Mouse (Mus musculus): ENCODE results near the gene Adamts14.

Adamts14 gene

DNA sequence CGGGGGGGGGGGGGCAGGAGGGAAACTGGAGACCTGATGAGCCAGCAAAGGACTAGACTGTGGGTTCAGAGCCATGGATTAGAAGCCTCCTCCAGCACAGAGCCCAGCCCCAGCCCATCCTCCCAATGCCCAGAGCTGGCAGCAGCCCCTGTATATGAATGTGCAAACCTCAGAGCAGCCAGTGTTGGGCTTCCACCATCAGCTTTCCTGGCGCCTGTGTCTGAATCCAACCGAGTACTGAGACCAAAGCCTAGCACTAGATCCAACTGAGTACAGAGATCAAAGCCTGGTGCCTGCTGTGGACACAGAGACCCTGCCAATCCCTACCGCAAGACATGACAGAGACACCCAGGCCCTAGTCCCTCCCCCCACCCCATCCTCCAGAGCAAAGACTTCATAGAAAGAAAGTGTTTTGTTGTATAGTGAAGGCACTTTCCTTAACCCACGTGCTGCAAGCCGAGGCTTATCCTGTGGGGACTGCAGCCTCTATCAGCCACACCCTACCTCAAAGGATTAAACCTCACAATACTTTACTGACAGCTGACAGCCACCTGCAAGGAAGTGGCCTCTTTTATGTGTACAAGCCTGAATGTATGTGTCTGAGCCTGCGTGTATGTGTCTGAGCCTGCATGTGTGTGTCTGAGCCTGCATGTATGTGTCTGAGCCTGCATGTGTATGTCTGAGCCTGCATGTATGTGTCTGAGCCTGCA, 40.2 kb downstream of the Adamts14 start:
- DNase-seq (ENCODE audit: low spot score in 2 of 2): no peak

DNA sequence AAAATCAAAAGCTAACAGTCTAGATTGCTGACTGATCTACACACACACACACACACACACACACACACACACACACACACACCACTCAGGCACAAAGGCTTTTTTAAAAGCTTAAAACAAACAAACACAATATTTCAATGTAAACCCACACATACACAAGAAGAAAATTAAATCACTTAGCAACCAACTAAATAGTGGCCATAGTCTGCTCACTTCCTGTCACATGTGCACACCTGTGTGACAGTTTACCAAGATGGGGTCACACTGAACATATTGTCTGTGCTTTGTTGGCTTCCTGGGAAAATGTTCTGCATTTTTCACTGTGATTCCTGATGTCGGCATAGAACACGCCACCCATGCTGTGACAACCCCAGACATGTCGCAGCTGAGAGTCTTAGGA, 41.5 kb downstream of the Adamts14 start:
- DNase-seq (ENCODE audit: low spot score in 2 of 2): no peak

DNA sequence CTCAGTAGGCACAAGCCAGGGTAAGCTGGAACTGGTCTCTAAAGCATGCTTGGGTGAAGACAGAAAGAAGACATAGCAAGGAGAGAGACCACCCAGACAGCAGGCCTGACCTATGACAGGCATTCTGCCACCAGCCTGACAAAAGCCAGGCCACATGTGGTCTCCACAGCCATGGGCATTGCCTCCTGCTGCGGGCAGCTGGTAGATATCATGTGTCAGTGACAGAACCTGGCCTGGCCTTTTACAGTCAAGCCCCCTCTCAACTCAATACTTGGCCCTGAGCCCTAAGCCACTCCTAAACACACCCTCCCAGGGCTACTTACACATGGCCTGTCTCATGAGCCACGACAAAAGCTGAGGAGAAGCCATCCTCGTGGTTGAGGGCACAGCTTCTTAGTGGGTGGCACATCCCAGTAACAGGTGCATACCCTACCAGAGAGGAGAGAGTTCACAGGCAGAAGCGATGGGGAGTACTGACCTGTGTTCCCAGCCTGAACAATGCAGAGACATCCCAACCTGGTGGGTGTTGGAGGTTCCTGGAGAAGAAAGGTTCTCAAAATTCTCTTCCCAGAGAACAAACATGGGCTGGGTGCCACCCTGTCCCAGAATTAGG, 46.3 kb downstream of the Adamts14 start:
- DNase-seq (ENCODE audit: low spot score in 2 of 2): no peak

DNA sequence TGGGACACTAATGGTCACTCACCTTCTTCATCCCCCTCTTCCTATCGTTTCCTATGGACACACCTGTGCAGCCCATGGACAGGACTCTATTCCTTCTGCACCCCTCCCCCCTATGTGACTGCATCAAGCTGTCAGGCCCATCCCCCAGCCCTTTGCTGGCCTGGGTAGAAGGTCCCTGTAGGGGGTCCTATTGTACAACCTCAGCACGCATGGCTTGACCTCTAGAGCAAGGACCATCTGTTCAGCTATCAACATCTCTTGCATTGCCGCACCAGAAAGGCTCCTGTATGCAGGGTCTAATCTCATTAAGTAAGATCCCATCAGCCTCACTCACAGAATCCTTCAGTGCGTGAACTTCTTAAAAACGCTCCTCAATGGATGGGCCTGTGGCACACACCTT, 47.5 kb downstream of the Adamts14 start:
- no peak for DNase-seq (ENCODE audit: low spot score in 2 of 2)

DNA sequence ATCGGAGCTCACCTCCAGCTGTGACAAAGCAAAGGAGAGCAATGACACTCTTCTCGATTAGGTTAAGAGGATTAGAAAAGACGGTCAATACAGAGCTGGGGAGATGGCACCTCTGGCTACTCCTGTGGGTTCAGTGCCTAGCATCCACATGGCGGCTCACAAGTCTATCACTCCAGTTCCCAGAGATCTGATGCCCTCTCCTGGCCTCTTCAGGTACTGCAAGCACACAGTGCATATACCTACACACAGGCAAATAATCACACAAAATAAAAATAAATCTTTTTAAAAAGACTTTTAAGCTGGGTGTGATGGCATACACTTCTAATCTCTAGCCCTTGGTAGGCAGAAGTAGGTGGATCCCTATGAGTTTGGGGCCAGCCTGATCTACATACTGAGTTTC, 53.9 kb downstream of the Adamts14 start:
- no peak for DNase-seq (ENCODE audit: low spot score in 2 of 2)

DNA sequence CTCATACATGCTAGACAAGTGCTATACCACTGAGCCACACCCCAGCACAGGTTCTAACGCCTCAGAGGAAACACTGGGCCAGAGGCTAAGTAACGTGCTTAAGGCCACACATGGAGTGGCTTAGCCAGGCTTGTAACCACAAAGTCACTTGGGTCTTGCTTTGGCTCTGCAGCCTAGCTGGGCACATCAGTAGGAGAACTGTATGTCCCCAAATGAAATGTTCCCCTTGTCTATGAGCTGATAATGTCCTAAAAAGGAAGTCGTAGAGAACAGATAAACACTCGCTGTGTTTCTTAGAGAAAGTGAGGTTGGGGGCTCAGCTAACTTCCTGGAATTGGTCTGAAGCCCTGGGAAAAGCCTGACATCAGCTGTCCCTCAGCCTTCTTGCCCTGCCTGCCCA, 57.1 kb downstream of the Adamts14 start:
- DNase-seq (ENCODE audit: low spot score in 2 of 2): no peak

DNA sequence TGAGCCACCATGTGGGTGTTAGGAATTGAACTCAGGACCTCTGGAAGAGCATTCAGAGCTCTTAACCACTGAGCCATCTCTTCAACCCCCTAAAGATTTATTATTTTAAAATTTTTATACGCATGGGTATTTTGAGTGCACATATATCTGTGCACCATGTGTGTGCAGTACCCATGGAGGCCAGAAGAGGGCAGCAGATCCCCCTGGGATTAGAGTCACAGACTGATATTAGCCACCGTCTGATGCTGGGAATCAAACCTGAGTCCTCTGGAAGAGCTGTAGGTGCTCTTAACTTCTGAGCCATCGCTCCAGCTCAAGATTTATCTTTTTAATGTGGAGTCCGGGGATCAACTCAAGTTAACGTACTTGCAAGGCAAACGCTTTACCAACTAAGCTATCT, 57.6 kb downstream of the Adamts14 start:
- DNase-seq (ENCODE audit: low spot score in 2 of 2): no peak

DNA sequence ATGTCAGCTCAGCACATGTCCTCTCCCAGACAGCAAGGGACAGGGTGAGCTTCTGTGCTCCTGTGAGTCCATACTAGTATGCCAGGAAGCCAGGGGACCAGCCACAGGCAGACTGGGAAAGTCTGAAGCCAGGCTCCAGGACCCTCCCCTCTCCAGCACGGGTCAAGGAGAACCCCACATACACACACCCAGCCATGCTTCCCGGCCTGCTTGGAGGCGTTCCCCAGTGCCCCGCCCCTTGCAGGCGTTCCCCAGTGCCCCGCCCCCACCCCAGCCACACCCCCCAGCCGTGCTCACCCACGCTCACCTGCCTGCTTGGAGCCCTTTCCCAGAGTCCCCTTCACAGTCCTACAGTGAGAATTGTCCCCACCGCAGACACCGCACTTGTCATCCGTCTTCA, 60.4 kb downstream of the Adamts14 start:
- no peak for DNase-seq (ENCODE audit: low spot score in 2 of 2)

DNA sequence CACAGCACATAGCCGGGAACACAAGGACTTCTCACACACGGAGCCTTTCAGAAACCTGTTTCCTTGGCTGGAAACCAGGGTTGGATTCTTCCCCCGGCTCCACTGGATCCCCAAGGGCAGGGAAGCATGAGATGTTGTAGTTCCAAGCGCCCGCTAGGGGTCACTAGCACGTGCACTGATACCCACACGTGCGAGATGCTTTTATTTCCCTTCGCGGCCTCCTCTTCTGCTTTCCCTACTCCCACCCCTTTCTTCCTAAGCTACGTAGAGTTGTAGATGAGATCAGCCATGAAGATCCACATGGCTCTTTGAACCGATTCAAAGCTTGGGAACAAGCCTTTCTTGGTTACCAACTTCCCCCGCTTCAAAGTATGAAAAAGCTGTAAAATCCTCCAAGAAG, 61.5 kb downstream of the Adamts14 start:
- DNase-seq (ENCODE audit: low spot score in 2 of 2): peak; percentile 41

DNA sequence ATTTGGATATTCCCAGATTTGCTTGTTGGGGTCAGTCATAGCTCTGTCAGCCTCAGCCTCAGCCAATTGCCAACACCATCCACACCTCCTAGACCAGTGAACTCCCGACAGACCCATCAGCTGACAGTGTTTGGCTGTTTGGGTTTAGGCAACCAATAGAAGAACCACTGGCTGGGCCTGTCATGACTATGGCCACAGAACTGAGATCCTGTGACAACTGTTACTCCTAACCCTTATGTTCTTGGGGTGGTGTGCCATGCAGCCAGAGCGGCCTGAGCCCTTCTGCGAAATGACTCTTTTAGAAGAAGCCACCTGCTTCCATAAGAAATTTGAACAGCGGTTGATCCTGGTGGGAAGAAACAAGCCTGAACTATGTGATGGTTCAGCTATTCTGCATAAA, 62.1 kb downstream of the Adamts14 start:
- no peak for DNase-seq (ENCODE audit: low spot score in 2 of 2)

DNA sequence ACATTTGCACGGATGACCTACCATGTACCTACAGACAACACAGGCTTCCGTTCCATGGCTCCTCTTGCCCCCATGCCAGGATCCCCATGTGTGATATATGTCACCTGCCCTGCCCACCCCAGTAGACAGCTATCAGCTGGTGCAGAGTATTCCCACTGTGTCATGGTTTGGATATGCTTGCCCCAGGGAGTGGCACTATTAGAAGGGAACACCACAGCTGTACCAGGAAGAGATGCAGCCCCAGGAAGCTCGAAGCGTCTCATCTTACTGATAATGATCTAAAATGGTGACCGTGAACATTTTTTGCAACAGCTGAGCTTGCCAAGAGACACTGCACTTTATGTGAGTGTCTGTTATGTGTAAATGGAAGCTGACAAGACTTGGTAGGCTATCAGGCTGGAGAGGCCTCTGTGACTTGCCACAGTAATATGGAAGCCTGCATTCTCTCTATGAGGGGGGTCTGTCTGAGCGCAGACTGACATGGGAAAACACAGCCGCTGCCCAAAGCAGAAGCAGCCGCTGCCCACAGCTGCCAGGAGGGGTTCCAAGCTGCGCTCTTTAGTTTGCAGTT, 65.0 kb downstream of the Adamts14 start:
- DNase-seq (ENCODE audit: low spot score in 2 of 2): no peak

DNA sequence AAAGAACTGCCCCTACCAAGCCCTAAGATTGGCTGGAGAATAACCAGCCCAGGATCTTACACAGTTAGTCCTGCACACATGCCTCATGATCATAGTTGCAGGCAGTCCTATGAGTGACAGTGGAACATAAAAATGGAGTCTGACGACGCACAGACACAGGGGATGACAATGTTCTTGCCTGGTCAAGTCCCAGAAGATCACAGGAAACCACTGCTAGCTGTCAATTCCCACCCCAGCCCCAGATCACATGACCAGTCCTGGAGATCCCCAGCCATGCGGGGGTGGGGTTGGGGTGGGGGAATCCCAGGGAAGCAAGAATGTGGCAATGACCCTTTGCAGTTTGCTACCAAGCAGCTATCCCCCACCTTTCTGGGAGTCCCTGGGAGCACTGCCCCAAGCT, 69.3 kb downstream of the Adamts14 start:
- no peak for DNase-seq (ENCODE audit: low spot score in 2 of 2)

DNA sequence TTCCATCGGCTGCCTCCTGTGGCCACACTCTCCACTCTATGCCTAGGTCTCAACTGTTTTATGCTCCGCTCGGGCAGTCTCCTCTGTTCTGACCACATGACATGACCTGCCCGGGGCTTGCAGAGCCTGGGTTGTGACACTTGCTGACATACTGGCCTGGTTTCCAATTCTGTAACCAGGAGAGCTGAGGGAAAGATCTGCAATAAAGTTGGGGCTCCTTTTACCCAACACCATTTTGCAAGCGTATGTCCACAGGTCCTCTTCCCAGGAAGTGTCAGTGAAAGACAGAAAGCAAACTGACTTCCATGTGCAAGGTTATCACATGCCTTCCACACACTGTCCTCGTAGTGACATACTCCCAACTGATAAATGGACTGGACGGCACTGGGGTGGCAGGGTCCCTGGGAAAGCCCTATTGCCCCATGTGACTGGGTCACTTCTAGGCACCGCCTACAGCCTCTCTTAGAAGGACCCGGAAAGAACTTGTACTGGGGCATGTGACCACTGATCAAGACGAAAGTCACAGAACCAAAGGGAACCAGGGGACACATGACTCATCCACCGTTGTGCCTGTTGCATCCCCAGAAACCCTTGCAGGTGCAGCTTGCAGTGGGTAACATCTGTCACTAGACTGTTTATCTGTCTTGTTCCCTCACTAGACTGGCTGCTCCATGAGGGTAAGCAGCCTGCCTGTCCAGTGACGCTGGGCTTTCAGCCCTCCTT, 71.5 kb downstream of the Adamts14 start:
- no peak for DNase-seq (ENCODE audit: low spot score in 2 of 2)

DNA sequence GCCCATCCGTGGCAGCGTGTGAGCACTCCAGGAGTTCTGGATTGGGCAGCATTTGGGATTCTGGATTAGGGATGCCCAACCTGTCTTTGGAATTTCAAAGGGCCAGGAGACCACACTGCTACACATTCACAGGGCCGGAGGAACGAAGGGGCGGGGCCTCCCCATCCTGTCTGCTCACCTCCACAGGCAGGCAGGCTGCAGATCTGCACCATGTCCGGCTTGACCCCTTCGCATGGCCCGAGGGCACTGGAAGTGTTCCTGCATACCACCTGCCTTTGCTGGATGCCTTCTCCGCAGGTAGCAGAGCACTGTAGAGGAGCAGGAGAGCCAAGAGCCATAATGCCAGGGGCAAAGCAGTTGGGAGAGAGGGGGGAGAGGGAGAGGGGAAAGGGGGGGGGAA, 72.2 kb downstream of the Adamts14 start:
- DNase-seq (ENCODE audit: low spot score in 2 of 2): no peak

DNA sequence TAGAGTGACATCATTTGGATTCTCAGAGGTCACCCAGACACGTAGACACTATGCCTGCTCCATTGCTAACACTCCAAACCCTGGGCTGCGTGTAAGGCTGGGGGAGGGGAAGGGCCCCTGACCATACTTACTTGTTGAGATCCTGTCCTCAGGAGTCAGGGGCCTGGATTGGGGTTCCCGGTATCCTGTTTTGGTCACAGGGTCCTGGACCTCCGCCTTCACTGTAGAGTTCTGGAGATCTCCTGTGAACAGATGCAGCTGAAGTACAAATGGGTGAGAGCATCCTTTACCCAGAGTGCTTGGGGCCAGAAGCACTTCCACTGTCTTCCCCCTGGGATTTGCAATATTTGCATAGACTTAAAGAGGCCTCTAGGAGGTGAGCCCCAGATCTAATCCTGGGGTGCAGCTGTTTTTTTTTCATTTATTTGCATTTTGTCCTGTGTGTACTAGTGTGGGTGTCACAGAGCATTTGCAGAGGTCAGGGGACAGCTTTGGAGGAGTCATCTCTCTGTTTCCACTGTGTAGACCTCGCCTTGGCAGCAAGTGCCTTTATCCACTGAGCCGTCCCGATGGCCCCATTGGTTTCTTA, 72.9 kb downstream of the Adamts14 start:
- no peak for DNase-seq (ENCODE audit: low spot score in 2 of 2)

DNA sequence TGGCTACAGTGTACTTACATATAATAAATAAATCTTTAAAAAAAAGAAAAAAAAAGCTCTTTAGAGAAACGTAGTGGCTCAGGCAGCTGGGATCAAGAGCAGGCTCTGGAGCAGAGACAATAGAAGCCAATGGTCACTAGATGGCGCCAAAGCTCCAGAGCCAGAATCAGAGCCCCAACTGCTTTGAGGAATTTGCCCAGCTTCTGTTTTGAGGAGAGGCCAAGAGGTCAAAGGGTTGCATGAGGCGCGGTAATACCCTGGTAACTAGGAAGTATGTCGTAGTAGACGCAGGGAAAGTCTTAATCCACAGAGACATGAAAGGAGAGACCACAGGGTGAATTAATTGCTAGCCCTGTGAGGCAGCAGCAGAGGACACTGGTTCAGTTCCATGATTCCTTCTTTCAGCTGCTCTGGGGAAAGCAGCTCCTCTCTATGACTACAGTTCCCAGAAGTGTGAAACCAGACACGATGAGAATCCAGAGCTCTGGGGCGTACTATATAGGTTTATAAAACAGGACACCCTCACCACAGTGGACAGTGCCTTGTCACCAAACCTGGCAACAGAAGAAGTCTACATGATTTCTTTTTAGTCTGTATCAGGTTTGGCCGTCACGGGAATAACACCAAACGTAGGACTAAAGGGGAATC, 73.5 kb downstream of the Adamts14 start:
- peak; percentile 65 to 71 for DNase-seq (ENCODE audit: low spot score in 2 of 2)

DNA sequence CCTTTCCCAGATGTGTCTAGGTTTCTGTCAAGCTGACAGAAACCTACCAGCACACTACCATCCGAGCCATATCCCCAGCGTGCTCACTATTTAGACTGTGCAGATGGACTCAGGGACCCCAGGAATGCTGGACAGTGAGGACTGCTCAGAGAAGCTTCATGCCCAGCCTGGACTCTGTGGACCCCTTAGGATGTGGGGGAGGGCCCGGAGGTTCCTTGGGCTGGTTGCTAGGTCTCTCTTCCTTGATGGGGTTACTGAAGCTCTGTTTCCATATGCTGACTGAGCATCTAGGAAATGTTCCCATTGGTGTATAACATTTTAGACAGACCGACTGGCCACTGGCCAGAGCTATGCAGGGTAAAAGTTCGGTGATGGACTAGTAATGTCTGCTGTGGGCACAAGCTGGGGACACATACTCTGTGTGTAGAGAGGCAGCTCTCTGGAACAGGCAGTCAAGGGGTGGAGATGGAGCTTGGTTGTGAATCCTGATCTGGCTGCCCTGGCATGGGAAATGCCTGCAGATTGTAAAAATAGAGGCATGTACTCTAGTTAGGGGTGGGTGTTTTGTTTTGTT, 77.4 kb downstream of the Adamts14 start:
- DNase-seq (ENCODE audit: low spot score in 2 of 2): no peak

DNA sequence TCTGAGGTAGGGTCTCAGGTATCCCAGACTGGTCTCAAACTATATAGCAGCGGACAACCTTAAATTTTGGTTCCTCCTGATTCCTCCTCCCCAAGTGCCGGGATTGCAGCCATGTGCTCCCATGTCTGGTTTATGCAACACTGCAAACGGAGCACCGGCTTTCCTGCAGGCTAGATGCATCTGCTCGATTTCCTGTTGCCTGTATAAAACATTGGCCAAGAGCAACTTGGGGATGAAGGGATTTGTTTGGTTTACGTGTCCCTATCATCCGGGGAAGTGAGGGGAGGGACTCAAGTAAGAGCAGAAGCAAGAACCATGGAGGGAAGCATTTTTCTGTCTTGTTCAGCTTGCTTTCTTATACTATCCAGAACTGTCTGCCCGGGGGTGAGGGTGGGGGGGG, 78.0 kb downstream of the Adamts14 start:
- no peak for DNase-seq (ENCODE audit: low spot score in 2 of 2)

DNA sequence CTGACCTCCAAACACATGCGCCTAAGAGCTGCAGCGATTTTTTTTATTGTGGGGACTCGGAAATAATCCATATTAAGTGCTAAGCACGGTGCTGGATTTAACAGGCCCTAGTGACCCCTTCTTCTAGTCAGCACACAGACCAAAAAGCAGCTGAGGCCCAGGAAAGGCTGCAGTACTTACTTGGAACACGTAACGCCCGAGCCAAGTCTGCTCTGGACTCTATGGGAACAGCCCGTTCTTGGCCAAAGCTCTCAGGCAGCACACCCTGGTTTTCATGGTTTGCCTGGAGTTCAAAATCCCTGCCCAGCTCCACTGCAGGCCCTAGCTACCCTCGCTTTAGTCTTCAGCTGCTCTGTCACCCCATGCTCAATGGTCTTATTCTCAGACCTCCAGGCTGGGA, 78.6 kb downstream of the Adamts14 start:
- peak in 1 of 2 experiments; percentile 34 for DNase-seq (ENCODE audit: low spot score in 2 of 2)

DNA sequence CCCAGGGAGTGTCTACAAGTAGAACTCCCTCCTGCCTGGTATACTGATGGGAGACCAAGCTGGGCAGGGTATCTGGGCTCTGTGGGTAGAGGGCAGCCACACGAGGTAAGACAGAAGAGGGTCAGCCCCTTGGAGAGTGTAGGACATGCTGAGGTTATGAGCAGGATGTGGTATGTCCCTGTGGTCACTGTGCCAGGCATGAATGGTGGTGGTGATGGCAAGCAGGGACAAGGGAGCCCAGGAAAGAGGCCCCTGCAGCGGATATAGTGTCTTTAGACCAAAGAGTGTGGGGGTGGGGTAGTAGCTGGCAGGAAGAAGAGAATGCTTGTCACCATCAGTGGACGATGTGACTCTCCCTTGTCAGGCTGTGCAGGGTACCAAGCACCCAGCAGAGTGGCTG, 85.2 kb downstream of the Adamts14 start:
- DNase-seq (ENCODE audit: low spot score in 2 of 2): no peak

DNA sequence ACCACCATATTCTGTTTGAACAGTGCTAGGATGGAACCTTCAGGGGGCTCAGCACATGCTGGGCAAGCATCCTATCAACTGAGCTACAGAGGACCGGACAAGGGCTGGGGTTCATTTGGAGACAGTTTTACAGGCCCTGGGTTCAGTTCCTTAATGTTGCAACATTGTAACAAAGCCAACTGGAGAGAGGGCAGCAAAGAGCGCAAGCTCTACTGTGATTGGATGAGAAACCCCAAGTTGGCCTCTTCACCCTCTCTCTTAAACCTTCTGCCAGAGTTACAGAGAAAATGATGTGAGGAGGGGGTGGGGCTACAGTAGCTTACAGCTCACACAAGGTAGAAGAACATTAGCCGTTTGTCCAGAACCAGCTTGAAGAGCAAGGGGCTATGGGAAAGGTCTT, 86.2 kb downstream of the Adamts14 start:
- no peak for DNase-seq (ENCODE audit: low spot score in 2 of 2)

DNA sequence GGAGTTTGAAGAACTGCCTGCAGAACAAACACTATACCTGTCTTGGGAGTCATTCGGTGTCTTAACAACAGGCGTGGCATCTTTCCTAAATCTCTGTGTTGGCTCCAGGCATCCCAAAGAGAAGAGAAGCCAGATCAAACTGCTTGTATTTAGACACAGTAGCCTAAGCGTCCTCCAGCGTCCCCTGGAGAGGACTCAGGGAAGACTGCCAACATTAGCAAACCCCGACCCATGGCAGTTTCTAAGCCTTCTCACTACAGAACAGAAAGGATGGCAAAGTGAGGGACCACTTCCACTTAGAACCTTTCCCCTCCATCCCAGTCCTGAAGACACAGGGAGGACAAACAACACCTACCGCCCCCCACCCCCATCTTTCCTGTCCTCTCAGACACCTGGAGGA, 93.3 kb downstream of the Adamts14 start:
- DNase-seq (ENCODE audit: low spot score in 2 of 2): no peak

Data from urinary bladder, postnatal 36 days (tissue).